Mouse (Mus musculus) heart, embryonic 16.5 days (tissue): ENCODE results near the gene Hoxd13. TPM values are rescaled to one million over a fixed set of nuclear protein-coding genes. Genes with fewer than 3 reads are reported as not detected.

Experiments used
- ATAC-seq: fragments of 200-750 bp; cut with Nextera tagmentation; replicated peaks from 2 replicates; pipeline ENCODE4 v1.8.0; 2017; ENCODE audit warnings: moderate number of reproducible peaks; ENCODE audit not compliant: insufficient read depth, low FRiP score; ENCODE audit errors: extremely low read depth
- H3K27ac ChIP-seq: fragments of 300-500 bp; sonication (generic); 2 replicates; pipeline ENCODE4 v1.5.1; 2014; ENCODE audit warnings: mild to moderate bottlenecking, low read length, control low read depth, moderate library complexity
- H3K27me3 ChIP-seq: fragments of 300-500 bp; sonication (generic); 2 replicates; pipeline ENCODE4 v1.6.1; 2014; ENCODE audit warnings: low read length, mixed read lengths; ENCODE audit not compliant: control insufficient read depth, insufficient read depth
- H3K36me3 ChIP-seq: fragments of 300-500 bp; sonication (generic); 2 replicates; pipeline ENCODE4 v1.6.1; 2014; ENCODE audit not compliant: control insufficient read depth, insufficient read depth
- H3K4me1 ChIP-seq: fragments of 300-500 bp; sonication (generic); 2 replicates; pipeline ENCODE4 v1.6.1; 2014; ENCODE audit warnings: low read length, mixed read lengths; ENCODE audit not compliant: control insufficient read depth, insufficient read depth
- H3K4me2 ChIP-seq: fragments of 300-500 bp; sonication (generic); 2 replicates; pipeline ENCODE4 v1.6.1; 2014; ENCODE audit warnings: low read depth, mild to moderate bottlenecking, control low read depth, low read length
- H3K4me3 ChIP-seq: fragments of 300-500 bp; sonication (generic); 2 replicates; pipeline ENCODE4 v1.5.1; 2014; ENCODE audit warnings: mild to moderate bottlenecking, control low read depth, low read length
- H3K9ac ChIP-seq: fragments of 300-500 bp; sonication (generic); 2 replicates; pipeline ENCODE4 v1.6.1; 2014; ENCODE audit warnings: low read length, control low read depth
- H3K9me3 ChIP-seq: fragments of 300-500 bp; sonication (generic); replicated peaks from 2 replicates; pipeline ENCODE4 v1.6.1; 2016; ENCODE audit warnings: low read length; ENCODE audit not compliant: control insufficient read depth
- WGBS: fragments of 180-500 bp; shearing (Covaris S2); extraction: QIAGEN DNeasy Blood & Tissue Kit; methylation state at CpG from one replicate; pipeline ENCODE4 v1.1.7; 2014; 5-methylcytosine and 5-hydroxymethylcytosine counted together
- polyA plus RNA-seq: library from polyadenylated mRNA; unstranded; fragments of >200 nt; fragmentation: Nextera tagmentation; extraction: Ambion mirVana; gene quantifications from 2 replicates; pipeline ENCODE4 v1.2.1, GENCODE M21; 2015

Gene Hoxd13
- polyA plus RNA-seq, 1 experiment from 2014 or later = not detected

DNA sequence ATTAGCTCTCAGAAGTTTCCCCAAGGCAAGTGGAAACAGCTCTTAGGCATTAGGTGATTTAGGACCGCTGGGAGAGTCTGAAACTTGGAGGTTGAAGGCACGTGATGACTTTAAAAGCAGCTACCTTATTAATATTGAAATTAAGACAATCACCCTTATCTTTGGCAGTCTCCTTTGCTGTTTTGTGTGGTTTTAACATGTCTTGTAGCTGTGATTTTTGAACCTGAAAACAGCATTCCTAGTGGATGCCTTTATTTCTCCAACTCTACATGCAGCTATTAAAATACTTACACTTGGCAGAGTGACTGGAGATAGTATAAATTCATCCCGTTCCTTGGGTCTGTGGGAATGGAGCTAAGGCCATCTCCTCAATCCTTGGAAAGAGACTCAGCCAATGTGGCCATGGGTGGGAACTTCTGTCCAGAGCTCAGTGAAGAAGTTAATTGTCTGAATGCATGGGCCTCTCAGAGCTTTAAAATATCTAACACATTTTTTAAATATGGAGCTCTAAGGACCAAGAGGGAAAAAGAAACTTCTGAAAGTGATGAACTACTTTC is 2.6 kb downstream of the Hoxd13 start:
- Histone ChIP-seq H3K27ac (no peak overlapping the region), H3K27me3 (peaks cover 95% of the 10 kb centered on the region), H3K9me3 (no peaks in the 10 kb centered on the region), H3K4me1 (peaks cover 14% of the 10 kb centered on the region), H3K4me3 (no peak overlapping the region), H3K36me3 (no peaks in the 10 kb centered on the region), H3K4me2 (no peak overlapping the region), H3K9ac (no peak overlapping the region)
- 2% methylated on average over 3 of the region's 3 CpGs for WGBS
- no peak for ATAC-seq

GRCm38 (mm10) chr2:74671847-74672246 is 3.7 kb downstream of the Hoxd13 start:
- peak overlapping the region; percentile 64; the same call in 1 of the 2 replicates for H3K4me2 ChIP-seq

GRCm38 (mm10) chr2:74672481-74673362 is 4.6 kb downstream of the Hoxd13 start:
- peak; percentile 59; the same call in 1 of the 2 replicates for ATAC-seq
- H3K4me3 ChIP-seq = peak overlapping the region; percentile 41
- 7% methylated on average over 40 of the region's 40 CpGs for WGBS

More at GRCm38 (mm10) chr2:74671847-74672246, 3.7 kb downstream of the Hoxd13 start:
- H3K27me3 ChIP-seq = peaks cover 97% of the 10 kb centered on the region
- 16% methylated on average over 5 of the region's 5 CpGs for WGBS
- H3K36me3 ChIP-seq = no peaks in the 10 kb centered on the region
- H3K4me3 ChIP-seq = peak overlapping the region; percentile 8; the same call in 1 of the 2 replicates
- ATAC-seq = no peak
- H3K4me1 ChIP-seq = peaks cover 14% of the 10 kb centered on the region
- no peaks in the 10 kb centered on the region for H3K9me3 ChIP-seq
- no peak overlapping the region for H3K9ac ChIP-seq
- H3K27ac ChIP-seq = no peak overlapping the region

DNA sequence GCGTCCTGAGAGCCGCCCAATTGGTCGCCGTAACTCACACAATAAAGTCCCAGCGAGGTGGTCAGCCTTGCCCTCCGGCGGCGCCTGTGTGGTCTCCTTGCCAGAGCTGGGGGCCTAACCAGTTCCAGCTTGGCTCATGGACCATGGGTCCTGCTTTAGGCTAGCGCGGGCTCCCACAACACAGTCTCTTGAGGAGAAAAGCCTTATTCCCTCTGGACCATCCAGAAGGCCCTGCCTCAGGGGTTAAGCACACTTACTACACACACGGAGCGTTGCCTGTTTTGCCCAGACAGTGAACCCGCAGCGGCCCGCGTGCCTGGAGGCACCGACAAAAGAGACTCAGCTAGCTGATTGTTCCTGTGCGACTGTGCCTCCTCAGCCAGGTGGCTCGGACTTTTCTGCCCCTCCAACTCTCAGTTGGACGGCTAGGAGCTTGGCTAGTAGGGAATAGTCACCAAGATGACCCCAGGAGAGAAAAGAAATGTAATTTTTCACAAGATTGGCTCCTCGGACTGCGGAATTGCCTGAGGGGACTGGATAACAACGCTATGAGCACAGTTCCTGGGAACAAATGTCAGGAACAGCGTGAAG is 5.8 kb downstream of the Hoxd13 start:
- Histone ChIP-seq H3K9me3 (no peaks in the 10 kb centered on the region), H3K4me3 (no peak overlapping the region), H3K27me3 (peaks cover 97% of the 10 kb centered on the region), H3K4me2 (no peak overlapping the region), H3K27ac (no peak overlapping the region), H3K4me1 (peaks cover 3% of the 10 kb centered on the region; the same call in 1 of the 2 replicates), H3K9ac (no peak overlapping the region), H3K36me3 (no peaks in the 10 kb centered on the region)
- 4% methylated on average over 24 of the region's 24 CpGs for WGBS
- no peak for ATAC-seq

More at GRCm38 (mm10) chr2:74672481-74673362, 4.6 kb downstream of the Hoxd13 start:
- Histone ChIP-seq H3K4me2 (peak overlapping the region; percentile 64), H3K9ac (no peak overlapping the region), H3K4me1 (peaks cover 13% of the 10 kb centered on the region), H3K36me3 (no peaks in the 10 kb centered on the region), H3K9me3 (no peaks in the 10 kb centered on the region), H3K27ac (no peak overlapping the region), H3K27me3 (peaks cover 98% of the 10 kb centered on the region)

GRCm38 (mm10) chr2:74674881-74675665 is 7.0 kb downstream of the Hoxd13 start, which contains the start of gene Hoxd12:
TSS of gene Hoxd12 (plus strand) at chr2:74675013.
- H3K9me3 ChIP-seq = no peaks in the 10 kb centered on the region
- no peaks in the 10 kb centered on the region for H3K36me3 ChIP-seq
- no peak for ATAC-seq
- no peak within 1 kb of the TSS for H3K27ac ChIP-seq
- H3K4me3 ChIP-seq = no peak within 1 kb of the TSS
- WGBS = 2% methylated on average over 47 of the region's 47 CpGs
- no peak within 1 kb of the TSS for H3K4me2 ChIP-seq
- H3K9ac ChIP-seq = no peak within 1 kb of the TSS
- H3K4me1 ChIP-seq = peaks cover 3% of the 10 kb centered on the region; the same call in 1 of the 2 replicates
- H3K27me3 ChIP-seq = peaks cover 97% of the 10 kb centered on the region

DNA sequence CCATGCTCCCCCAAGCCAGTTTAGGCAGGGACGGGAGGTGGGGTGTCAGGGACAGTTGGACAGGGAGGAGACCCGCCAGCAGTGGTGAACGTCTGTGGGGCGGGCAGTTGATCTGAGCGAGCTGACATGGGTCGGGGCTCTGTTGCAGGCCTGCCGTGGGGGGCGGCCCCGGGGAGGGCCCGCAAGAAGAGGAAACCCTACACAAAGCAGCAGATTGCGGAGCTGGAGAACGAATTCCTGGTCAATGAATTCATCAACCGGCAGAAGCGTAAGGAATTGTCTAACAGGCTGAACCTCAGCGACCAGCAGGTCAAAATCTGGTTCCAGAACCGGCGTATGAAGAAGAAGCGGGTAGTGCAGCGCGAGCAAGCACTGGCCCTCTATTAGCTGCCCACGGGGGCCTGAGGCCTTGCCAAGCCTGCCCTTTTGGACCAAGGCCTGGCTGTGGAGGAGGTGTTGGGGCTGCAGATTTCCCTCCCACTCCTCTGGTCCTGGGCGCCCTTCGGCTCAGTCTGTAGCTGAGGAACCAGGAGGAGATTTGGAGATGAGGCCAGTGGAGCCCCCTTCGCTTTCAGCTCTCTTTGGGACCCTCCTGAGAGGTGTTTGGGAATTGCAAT is 7.7 kb downstream of the Hoxd13 start:
- H3K9ac ChIP-seq = no peak overlapping the region
- ATAC-seq = no peak
- H3K27me3 ChIP-seq = peaks cover 100% of the 10 kb centered on the region
- 8% methylated on average over 24 of the region's 24 CpGs for WGBS
- no peak overlapping the region for H3K27ac ChIP-seq
- no peaks in the 10 kb centered on the region for H3K9me3 ChIP-seq
- H3K4me3 ChIP-seq = no peak overlapping the region
- H3K4me1 ChIP-seq = peaks cover 3% of the 10 kb centered on the region; the same call in 1 of the 2 replicates
- H3K36me3 ChIP-seq = no peaks in the 10 kb centered on the region
- no peak overlapping the region for H3K4me2 ChIP-seq

DNA sequence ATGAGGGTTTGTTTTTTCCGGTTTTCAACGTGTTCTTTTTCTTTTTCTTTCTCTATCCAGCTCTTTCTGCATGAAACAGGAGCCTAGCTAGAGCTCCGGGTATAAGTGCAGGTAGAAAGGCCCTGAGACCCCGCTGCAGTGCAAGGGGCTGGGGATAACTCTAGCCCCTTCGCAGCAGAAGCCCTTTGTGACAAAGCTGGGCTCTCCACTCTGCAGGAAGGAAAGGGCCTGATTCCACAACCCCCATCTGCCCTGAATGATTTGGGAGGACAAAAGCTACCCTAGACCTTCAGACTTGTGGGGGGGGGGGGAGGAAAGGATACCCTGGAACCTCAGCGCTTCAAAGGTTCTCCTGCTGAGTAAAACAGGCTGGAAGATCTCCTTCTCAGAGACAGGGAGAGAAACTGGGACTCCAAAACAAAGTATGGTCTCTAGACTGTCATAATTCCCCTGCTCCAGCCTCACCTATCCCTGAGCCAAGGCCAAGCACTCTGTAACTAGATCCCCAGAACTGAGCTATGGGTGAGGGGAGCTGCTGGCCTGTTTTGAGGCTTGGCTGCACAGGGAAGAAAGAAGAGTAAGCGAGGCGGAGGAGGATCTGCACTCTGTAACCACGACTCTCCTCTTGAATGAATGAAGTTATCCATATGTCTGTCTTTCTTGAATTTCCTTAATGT is 8.4 kb downstream of the Hoxd13 start:
- no peaks in the 10 kb centered on the region for H3K9me3 ChIP-seq
- no peak overlapping the region for H3K4me2 ChIP-seq
- ATAC-seq = no peak
- WGBS = 6% methylated on average over 9 of the region's 9 CpGs
- no peak overlapping the region for H3K27ac ChIP-seq
- H3K36me3 ChIP-seq = no peaks in the 10 kb centered on the region
- no peak overlapping the region for H3K9ac ChIP-seq
- H3K4me3 ChIP-seq = no peak overlapping the region
- H3K4me1 ChIP-seq = peaks cover 3% of the 10 kb centered on the region; the same call in 1 of the 2 replicates
- peaks cover 100% of the 10 kb centered on the region for H3K27me3 ChIP-seq

- no peak overlapping the region for H3K4me2 ChIP-seq
- WGBS = 22% methylated on average over 2 of the region's 2 CpGs
- no peak overlapping the region for H3K9ac ChIP-seq
- H3K27ac ChIP-seq = no peak overlapping the region
- ATAC-seq = no peak
- H3K9me3 ChIP-seq = no peaks in the 10 kb centered on the region
- peaks cover 3% of the 10 kb centered on the region; the same call in 1 of the 2 replicates for H3K4me1 ChIP-seq
- peaks cover 100% of the 10 kb centered on the region for H3K27me3 ChIP-seq
- H3K4me3 ChIP-seq = no peak overlapping the region
- H3K36me3 ChIP-seq = no peaks in the 10 kb centered on the region
Observed at GRCm38 (mm10) chr2:74677106-74677505, 9.0 kb downstream of the Hoxd13 start.
